Mouse (Mus musculus): ENCODE data around the gene Rab3il1.
A peak's percentile ranks its signal among the peaks of the same experiment; 100 is the strongest.

Gene Rab3il1

GRCm38 (mm10) chr19:9982852-9983542, 18.5 kb upstream of the Rab3il1 start:
- DNase-seq (ENCODE audit: low read depth, low spot score), result peak; percentile 83

GRCm38 (mm10) chr19:9984111-9985055, 17.1 kb upstream of the Rab3il1 start:
- no peak for DNase-seq (ENCODE audit: low read depth, low spot score)

- no peak for DNase-seq (ENCODE audit: low read depth, low spot score)
These were observed 16.1 kb upstream of the Rab3il1 start for GRCm38 (mm10) chr19:9985190-9985899.

GRCm38 (mm10) chr19:9985900-9986421, 15.5 kb upstream of the Rab3il1 start:
- DNase-seq (ENCODE audit: low read depth, low spot score), result no peak

GRCm38 (mm10) chr19:9987192-9987591, 14.3 kb upstream of the Rab3il1 start:
- DNase-seq (ENCODE audit: low read depth, low spot score), result no peak

GRCm38 (mm10) chr19:9987593-9987992, 13.9 kb upstream of the Rab3il1 start:
- DNase-seq (ENCODE audit: low read depth, low spot score), result no peak

GRCm38 (mm10) chr19:9989171-9989883, 12.1 kb upstream of the Rab3il1 start:
- no peak for DNase-seq (ENCODE audit: low read depth, low spot score)

GRCm38 (mm10) chr19:9989884-9990256, 11.6 kb upstream of the Rab3il1 start:
- no peak for DNase-seq (ENCODE audit: low read depth, low spot score)

- DNase-seq (ENCODE audit: low read depth, low spot score), result peak; percentile 89
These were observed 10.2 kb upstream of the Rab3il1 start for GRCm38 (mm10) chr19:9991304-9991703.

GRCm38 (mm10) chr19:9992011-9992958, 9.2 kb upstream of the Rab3il1 start:
- peak; percentile 36 for DNase-seq (ENCODE audit: low read depth, low spot score)

- peak; percentile 88 for DNase-seq (ENCODE audit: low read depth, low spot score)
These were observed 8.3 kb upstream of the Rab3il1 start for GRCm38 (mm10) chr19:9993036-9993656.

- DNase-seq (ENCODE audit: low read depth, low spot score), result no peak
These were observed 4.0 kb upstream of the Rab3il1 start for GRCm38 (mm10) chr19:9997204-9998062.

- no peak for DNase-seq (ENCODE audit: low read depth, low spot score)
These were observed 3.4 kb upstream of the Rab3il1 start for GRCm38 (mm10) chr19:9998063-9998416.

- peak; percentile 45 for DNase-seq (ENCODE audit: low read depth, low spot score)
These were observed 2.6 kb upstream of the Rab3il1 start for GRCm38 (mm10) chr19:9998736-9999486.

GRCm38 (mm10) chr19:10000330-10000729, 1.1 kb upstream of the Rab3il1 start:
- DNase-seq (ENCODE audit: low read depth, low spot score), result peak; percentile 62

GRCm38 (mm10) chr19:10003696-10004095, 2.2 kb downstream of the Rab3il1 start:
- peak; percentile 59 for DNase-seq (ENCODE audit: low read depth, low spot score)

- DNase-seq (ENCODE audit: low read depth, low spot score), result no peak
These were observed 9.9 kb downstream of the Rab3il1 start for GRCm38 (mm10) chr19:10011408-10011807.

GRCm38 (mm10) chr19:10012827-10013278, 11.4 kb downstream of the Rab3il1 start:
- DNase-seq (ENCODE audit: low read depth, low spot score), result no peak

Measured in brain, adult 2 months (tissue).